In the genomic region with DNA sequence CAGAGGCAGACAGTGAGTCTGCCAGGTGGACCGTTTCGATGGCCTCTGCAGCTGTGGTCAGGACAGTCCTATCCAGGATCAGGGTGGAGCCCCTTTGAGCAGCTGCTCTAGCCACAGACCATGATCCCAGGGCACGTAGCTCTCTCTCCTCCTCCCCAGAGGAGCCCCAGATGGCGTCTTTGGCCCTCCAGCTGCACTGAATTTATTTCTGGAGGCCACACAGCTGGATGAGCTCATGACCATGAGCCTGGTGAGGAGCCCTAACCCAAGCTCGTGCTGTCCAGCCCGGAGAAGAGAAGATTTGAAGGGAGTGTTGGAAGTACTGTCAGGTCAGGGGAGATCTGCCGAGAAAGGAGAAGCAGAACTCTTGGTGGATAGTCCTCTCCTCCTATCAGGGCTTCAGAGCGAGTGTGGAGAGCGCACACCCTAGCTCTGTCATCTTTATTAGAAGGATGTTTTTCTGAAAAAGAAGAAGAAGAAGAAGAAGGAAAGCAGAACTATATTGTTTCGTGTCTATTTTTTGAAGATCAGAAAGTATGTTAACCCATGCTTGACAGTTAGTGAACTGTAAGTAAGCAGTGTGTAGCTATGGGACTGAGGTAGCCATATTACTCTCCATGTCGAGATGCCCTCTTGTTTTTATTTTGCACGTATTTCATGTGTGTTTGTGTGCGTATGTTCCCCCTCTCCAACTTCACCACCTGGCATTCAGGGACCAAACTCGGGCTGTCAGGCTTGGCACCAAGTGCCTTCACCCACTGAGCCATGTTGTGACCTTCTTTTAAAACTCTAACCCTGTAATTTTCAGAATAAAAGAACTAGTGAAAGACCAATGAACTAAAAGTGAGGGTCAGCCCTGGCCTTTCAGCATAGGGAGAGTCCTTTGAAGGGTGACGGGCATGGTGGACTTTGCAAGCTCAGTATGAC, we compare ENCODE assay signal across 8 mouse cellular contexts. TPM values are rescaled to one million over a fixed set of nuclear protein-coding genes. Genes with fewer than 3 reads are reported as not detected.
DNase-seq lines count a peak whose midpoint lies in the region; ATAC-seq and TF ChIP-seq lines count a peak whose summit lies in the region.

No protein-coding gene starts in this region.

- intact Hi-C loops in left cerebral cortex, adult 2 months (cut with DNase I) = loop anchor here (1.0 to 2.0 kb wide), 3 partner anchors 74 to 183 kb away; a partner anchor contains a TSS

- no peak overlapping the region for H3K27ac ChIP-seq in left cerebral cortex, adult 2 months

- TF ChIP-seq CTCF in left cerebral cortex, adult 2 months (IDR thresholded peaks at IDR 0.05) = no peak

- ATAC-seq in erythroid progenitor cell, adult 5-6 weeks (replicated peaks; ENCODE audit: low FRiP score, poor library complexity, severe bottlenecking) = no peak

- no peak overlapping the region for H3K4me3 ChIP-seq in left cerebral cortex, adult 2 months

- DNase-seq in MEL-GATA-1-ER (ENCODE audit: extremely low read depth, low read depth) (peak; percentile 60), adipocyte (ENCODE audit: low spot score) (no peak)
- peak; percentile 85 for DNase-seq in gastrocnemius, postnatal 25 days
- peak; percentile 29 for DNase-seq in kidney, adult 9 months
- DNase-seq in monocyte, adult 2 months (ENCODE audit: low read depth in 1 of 2, low spot score in 2 of 2) = peak; percentile 45 to 53
- no peak for DNase-seq in left cerebral cortex, adult 2 months (ENCODE audit: extremely low spot score in 1 of 2, low spot score in 2 of 2)
- DNase-seq in left cerebral cortex, adult 9 months (ENCODE audit: low spot score in 2 of 2) = no peak

RNA-seq across cellular contexts. Expression of a gene that starts 38.4 kb away (rescaled TPM):
- not detected for total RNA-seq in gastrocnemius, postnatal 25 days (2021)
- not detected in 2 replicates for total RNA-seq in erythroid progenitor cell, adult 5-6 weeks (2015; ENCODE audit: low replicate concordance)
- total RNA-seq in erythroid progenitor cell, adult 5-6 weeks (2017; ENCODE audit: low replicate concordance) = not detected in 2 replicates
- total RNA-seq in left cerebral cortex, adult 2 months (2021) = 1 to 10 TPM; 1.2 to 1.4 TPM

Comparison
In these comparisons a context has a peak if more than half of its experiments do, and no peak if none do; other contexts are left out.
1. DNase-seq: peak in MEL-GATA-1-ER (single experiment), gastrocnemius, postnatal 25 days (single experiment), kidney, adult 9 months (single experiment) and monocyte, adult 2 months (2 of 2); none in adipocyte (single experiment), left cerebral cortex, adult 2 months (0 of 2) and left cerebral cortex, adult 9 months (0 of 2).